Mouse (Mus musculus) cerebellum, adult 2 months (tissue): ENCODE measurements around the gene Ccdc27.

ENCODE experiments used
- CTCF ChIP-seq: fragments of 200-500 bp; IDR thresholded peaks from 2 replicates; pipeline ENCODE4 v1.5.1; 2011; ENCODE audit warnings: low read depth, mild to moderate bottlenecking, control low read depth, low read length, moderate library complexity, borderline replicate concordance; ENCODE audit not compliant: insufficient read depth
- POLR2A ChIP-seq: fragments of 200-500 bp; IDR thresholded peaks from 2 replicates; pipeline ENCODE4 v1.6.1; 2011; ENCODE audit warnings: low read length, control low read depth, borderline replicate concordance; ENCODE audit not compliant: insufficient read depth

DNA sequence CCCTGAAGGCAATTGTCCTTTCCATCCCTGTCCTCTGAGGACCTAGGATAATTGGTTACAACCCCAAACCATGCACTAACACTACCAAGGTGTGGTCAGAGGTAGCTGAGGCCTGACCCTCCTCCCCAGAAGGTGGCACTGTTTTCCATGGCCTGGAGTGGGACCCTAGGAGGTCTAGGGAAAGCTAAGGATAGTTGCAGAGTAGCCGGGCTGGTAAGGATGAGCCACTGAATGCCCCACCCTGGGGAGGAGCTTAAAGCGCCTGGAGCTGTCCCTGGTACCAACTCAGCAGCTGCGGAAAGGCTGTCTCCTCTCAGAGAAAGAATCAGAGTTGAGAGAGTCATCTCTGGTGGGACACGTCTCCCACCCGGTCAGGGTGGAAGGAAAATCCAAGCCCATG is 28.4 kb upstream of the Ccdc27 start:
- TF ChIP-seq POLR2A (no peak), CTCF (peak; percentile 76)
